Mouse (Mus musculus) neural tube, embryonic 15.5 days (tissue): ENCODE results near the gene Cort. TPM values are rescaled to one million over a fixed set of nuclear protein-coding genes. Genes with fewer than 3 reads are reported as not detected.

Source experiments
- ATAC-seq: fragments of 200-750 bp; cut with Nextera tagmentation; 2 replicates; pipeline ENCODE4 v1.8.0; 2017; ENCODE audit warnings: mild to moderate bottlenecking, moderate TSS enrichment, moderate library complexity; ENCODE audit not compliant: low FRiP score
- H3K27ac ChIP-seq: fragments of 300-500 bp; sonication (generic); replicated peaks from 2 replicates; pipeline ENCODE4 v1.5.1; 2015; ENCODE audit warnings: mild to moderate bottlenecking, inconsistent platforms
- H3K27me3 ChIP-seq: fragments of 300-500 bp; sonication (generic); replicated peaks from 2 replicates; pipeline ENCODE4 v1.6.1; 2015; ENCODE audit warnings: inconsistent platforms
- H3K36me3 ChIP-seq: fragments of 300-500 bp; sonication (generic); 2 replicates; pipeline ENCODE4 v1.6.1; 2015; ENCODE audit warnings: inconsistent platforms
- H3K4me1 ChIP-seq: fragments of 300-500 bp; sonication (generic); 2 replicates; pipeline ENCODE4 v1.6.1; 2015; ENCODE audit warnings: inconsistent platforms
- H3K4me2 ChIP-seq: fragments of 300-500 bp; sonication (generic); 2 replicates; pipeline ENCODE4 v1.6.1; 2015; ENCODE audit warnings: inconsistent platforms, mild to moderate bottlenecking, moderate library complexity
- H3K4me3 ChIP-seq: fragments of 300-500 bp; sonication (generic); replicated peaks from 2 replicates; pipeline ENCODE4 v1.5.1; 2015; ENCODE audit warnings: mild to moderate bottlenecking, inconsistent platforms
- H3K9ac ChIP-seq: fragments of 300-500 bp; sonication (generic); replicated peaks from 2 replicates; pipeline ENCODE4 v1.6.1; 2015; ENCODE audit warnings: mild to moderate bottlenecking, inconsistent platforms
- H3K9me3 ChIP-seq: fragments of 300-500 bp; sonication (generic); replicated peaks from 2 replicates; pipeline ENCODE4 v1.6.1; 2016; ENCODE audit warnings: inconsistent platforms
- WGBS: fragments of 180-500 bp; shearing (Covaris S2); methylation state at CpG from one replicate; pipeline ENCODE4 v1.1.7; 2015; ENCODE audit warnings: mixed read lengths; 5-methylcytosine and 5-hydroxymethylcytosine counted together
- polyA plus RNA-seq: library from polyadenylated mRNA; unstranded; fragments of >200 nt; fragmentation: Nextera tagmentation; extraction: Ambion mirVana; gene quantifications from 2 replicates; pipeline ENCODE4 v1.2.1, GENCODE M21; 2015

Cort gene
- polyA plus RNA-seq, 1 experiment from 2014 or later = not detected

DNA sequence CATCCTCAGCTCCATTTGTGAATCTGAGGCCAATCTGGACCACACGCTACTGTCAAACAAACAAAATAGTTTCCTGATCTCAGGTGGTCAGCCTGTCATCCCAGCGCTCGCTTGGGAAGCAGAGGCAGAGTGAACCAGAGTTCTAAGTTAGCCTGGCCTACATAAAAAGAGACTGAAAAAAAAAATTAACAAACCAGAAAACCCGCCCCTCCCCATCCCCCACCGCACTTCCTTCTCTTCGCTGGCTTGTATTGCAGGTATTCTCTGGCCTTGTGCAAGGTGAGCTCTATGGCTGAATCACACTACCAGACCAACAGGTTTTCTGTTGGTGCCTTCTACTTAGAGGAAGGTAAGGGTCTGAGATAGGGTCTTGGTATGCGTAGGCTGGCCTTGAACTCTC, 21.0 kb upstream of the Cort start:
- no peak for ATAC-seq
- 93% methylated on average over 7 of the region's 7 CpGs for WGBS
- H3K27me3 ChIP-seq = no peaks in the 10 kb centered on the region
- H3K36me3 ChIP-seq = peaks cover 35% of the 10 kb centered on the region
- 0 out of 2 replicates have a peak, but pooled peaks cover 3% of the 10 kb centered on the region for H3K4me1 ChIP-seq
- H3K27ac ChIP-seq = no peak overlapping the region
- no peak overlapping the region for H3K9ac ChIP-seq
- H3K9me3 ChIP-seq = no peaks in the 10 kb centered on the region
- no peak overlapping the region for H3K4me3 ChIP-seq
- no peak overlapping the region for H3K4me2 ChIP-seq

DNA sequence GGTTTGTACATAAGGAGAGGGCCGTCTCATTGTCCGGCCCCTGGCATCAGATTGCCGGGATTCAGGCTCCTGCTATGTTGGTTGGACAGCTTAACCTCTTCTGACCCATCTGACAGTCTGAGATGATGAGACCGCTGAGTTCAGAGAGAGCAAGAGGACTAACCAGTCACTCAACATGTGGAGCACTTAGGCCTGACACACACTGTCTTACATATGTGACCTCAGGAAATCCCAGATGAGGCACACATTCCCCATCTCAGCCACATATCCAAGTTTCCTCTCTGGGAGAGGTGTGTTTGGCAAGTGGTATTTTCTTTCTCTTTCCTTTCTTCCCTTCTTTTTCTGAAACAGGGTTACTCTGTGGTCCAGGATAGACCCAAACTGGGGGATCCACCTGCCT, 18.6 kb upstream of the Cort start:
- H3K4me2 ChIP-seq = no peak overlapping the region
- 91% methylated on average over 4 of the region's 4 CpGs for WGBS
- no peaks in the 10 kb centered on the region for H3K27me3 ChIP-seq
- H3K9ac ChIP-seq = no peak overlapping the region
- no peak for ATAC-seq
- H3K4me1 ChIP-seq = 0 out of 2 replicates have a peak, but pooled peaks cover 3% of the 10 kb centered on the region
- H3K4me3 ChIP-seq = no peak overlapping the region
- peaks cover 12% of the 10 kb centered on the region for H3K36me3 ChIP-seq
- no peaks in the 10 kb centered on the region for H3K9me3 ChIP-seq
- no peak overlapping the region for H3K27ac ChIP-seq

DNA sequence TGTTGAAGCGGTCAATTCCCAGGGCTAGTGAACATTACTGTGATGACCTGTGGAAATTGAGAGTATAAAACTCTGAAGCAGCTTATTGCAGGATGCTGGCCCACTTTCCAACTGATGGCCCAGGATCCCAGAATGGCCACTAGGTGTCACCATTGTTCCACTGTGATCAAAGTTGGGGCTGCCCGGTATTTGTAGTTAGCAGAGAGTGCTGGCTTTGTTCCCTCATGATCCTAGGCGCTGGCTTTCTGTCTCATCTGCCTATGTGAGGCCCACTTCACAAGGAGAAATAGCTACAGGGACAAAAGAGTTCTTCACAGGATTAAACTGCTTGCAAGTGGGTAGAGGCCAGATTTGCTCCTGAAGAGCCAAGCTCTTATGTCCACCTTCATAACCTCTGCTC, 17.9 kb upstream of the Cort start:
- WGBS = 4% methylated on average over 3 of the region's 3 CpGs
- no peak overlapping the region for H3K9ac ChIP-seq
- H3K27me3 ChIP-seq = no peaks in the 10 kb centered on the region
- no peak overlapping the region for H3K4me2 ChIP-seq
- ATAC-seq = peak; percentile 87
- H3K9me3 ChIP-seq = no peaks in the 10 kb centered on the region
- H3K4me1 ChIP-seq = 0 out of 2 replicates have a peak, but pooled peaks cover 3% of the 10 kb centered on the region
- H3K27ac ChIP-seq = 0 out of 2 replicates have a peak overlapping the region, but pooled peaks have one; percentile 37
- H3K4me3 ChIP-seq = no peak overlapping the region
- peaks cover 5% of the 10 kb centered on the region for H3K36me3 ChIP-seq

DNA sequence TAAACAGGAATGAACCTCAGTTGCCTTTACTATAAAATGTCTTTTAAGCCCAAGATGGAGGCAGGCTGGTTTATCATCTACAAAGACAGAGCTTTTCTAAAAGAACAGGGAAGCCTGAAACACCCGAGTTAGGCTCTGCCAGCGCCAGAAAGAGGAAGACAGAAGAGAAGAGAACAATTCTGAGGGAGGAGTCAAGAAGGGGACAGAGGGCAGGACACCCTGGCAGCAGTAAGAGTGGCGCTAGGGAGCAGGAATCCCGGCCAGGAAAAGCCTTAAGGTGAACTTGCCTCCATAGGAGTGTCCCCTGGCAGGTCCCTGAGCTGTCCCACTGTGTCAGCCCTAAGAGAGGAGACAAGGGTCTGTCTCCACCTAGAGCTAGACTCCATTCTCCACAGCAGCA, 17.0 kb upstream of the Cort start:
- 43% methylated on average over 4 of the region's 4 CpGs for WGBS
- Histone ChIP-seq H3K4me1 (0 out of 2 replicates have a peak, but pooled peaks cover 3% of the 10 kb centered on the region), H3K4me2 (no peak overlapping the region), H3K36me3 (no peaks in the 10 kb centered on the region), H3K27me3 (no peaks in the 10 kb centered on the region), H3K9ac (no peak overlapping the region), H3K9me3 (no peaks in the 10 kb centered on the region), H3K27ac (no peak overlapping the region), H3K4me3 (no peak overlapping the region)
- ATAC-seq = no peak

DNA sequence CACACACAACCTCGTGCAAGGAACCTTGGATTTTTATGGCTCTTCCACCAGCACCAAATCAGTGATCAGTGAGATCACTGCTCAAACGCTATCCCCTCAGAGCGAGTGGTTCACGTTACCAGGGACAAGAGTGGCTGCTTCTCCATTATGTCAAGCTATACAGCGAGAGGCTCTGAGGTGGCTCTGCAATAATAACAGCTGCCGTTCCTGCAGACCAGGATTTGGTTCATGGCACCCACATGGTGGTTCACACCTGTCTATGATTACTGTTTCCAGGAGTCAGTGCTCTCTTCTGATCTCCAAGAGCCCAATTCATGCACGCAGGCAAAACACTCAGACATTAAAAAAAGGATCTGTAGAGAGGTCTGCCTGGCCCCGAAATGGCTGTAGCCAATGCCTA, 12.0 kb upstream of the Cort start:
- H3K9ac ChIP-seq = no peak overlapping the region
- 89% methylated on average over 8 of the region's 8 CpGs for WGBS

DNA sequence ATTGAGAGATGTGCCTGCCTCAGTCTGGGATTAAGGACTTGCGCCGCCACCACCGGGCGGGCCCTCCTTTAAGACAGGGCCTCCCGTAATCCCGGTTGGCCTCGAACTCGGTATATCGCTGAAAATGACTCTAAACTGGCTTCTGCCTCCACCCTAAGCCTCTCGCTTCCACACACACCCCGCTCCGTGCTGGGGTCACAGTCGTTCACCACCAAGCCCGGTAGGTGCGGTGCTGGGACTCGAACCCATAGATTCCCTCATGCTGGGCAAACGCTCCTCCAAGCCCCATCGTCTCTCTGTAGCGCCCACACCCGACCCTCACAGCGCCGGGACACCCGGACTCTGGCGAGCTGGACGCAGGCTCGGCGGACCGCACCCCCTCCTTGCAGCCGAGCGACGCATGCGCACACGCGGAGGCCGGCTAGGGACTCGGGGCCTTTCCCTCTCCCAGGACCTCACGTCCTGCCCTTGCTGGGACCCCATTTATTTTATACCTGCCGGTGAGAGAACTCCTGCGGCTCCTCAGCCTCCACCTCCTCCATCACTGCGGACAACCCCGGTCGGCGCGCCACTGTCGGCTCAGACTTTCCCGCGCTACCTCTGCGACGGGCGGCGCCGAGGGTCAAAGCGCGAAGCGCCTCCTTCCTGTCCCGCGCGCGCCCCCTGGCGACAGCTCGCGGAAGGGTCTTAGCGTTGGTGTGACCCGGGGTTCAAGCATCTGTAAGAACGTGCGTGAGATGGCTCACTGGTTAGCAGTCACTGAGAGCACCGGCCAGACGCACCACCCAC, 10.6 kb upstream of the Cort start, which contains the start of gene Cenps:
TSS of gene Cenps (minus strand) at position 648 of the 789 bp plus-strand sequence.
- Histone ChIP-seq H3K36me3 (no peaks in the 10 kb centered on the region), H3K4me2 (peak within 1 kb of the TSS; percentile 77), H3K9me3 (no peaks in the 10 kb centered on the region), H3K27ac (peak within 1 kb of the TSS; percentile 81), H3K9ac (peak within 1 kb of the TSS; percentile 70), H3K4me3 (peak within 1 kb of the TSS; percentile 77), H3K4me1 (peaks cover 9% of the 10 kb centered on the region), H3K27me3 (no peaks in the 10 kb centered on the region)
- ATAC-seq = peak; percentile 91
- under 1% methylated on average over 68 of the region's 68 CpGs for WGBS

More for the DNA sequence above, 12.0 kb upstream of the Cort start:
- Histone ChIP-seq H3K9me3 (no peaks in the 10 kb centered on the region), H3K27ac (no peak overlapping the region), H3K4me2 (no peak overlapping the region), H3K27me3 (no peaks in the 10 kb centered on the region), H3K4me1 (peaks cover 9% of the 10 kb centered on the region), H3K36me3 (no peaks in the 10 kb centered on the region), H3K4me3 (no peak overlapping the region)
- ATAC-seq = no peak

DNA sequence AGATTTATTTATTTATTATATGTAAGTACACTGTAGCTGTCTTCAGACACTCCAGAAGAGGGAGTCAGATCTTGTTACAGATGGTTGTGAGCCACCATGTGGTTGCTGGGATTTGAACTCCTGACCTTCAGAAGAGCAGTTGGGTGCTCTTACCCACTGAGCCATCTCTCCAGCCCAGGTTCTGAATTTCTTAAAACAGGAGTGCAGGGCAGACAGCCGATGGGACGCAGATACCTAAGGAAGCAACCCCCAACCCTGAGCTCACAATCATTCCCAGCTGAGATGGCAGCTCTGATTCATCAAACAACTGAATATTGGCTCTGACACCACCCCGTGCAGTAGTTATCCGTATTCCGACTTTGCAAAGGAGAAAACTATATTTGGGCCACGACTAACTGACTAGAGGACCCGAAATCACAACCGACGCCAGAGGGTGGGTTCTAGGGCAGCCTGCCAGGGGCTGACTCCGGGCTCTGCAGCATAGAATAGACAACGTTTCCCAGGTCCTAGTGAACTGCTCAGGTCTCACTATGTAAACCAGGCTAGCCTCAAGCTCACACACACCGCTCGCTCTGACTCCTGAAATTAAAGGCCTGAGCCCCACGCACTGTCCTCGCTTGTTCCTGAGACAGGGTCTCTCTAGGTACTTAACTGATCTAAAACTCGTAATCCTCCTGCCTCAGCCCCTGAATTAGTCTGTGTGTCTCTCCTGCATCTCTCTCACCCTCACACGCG, 9.7 kb upstream of the Cort start:
- Histone ChIP-seq H3K4me2 (peak overlapping the region; percentile 77), H3K4me3 (peak overlapping the region; percentile 77), H3K27me3 (no peaks in the 10 kb centered on the region), H3K9ac (peak overlapping the region; percentile 70), H3K36me3 (peaks cover 5% of the 10 kb centered on the region; the same call in 1 of the 2 replicates), H3K9me3 (no peaks in the 10 kb centered on the region), H3K4me1 (peaks cover 9% of the 10 kb centered on the region), H3K27ac (peak overlapping the region; percentile 81; the same call in 1 of the 2 replicates)
- 71% methylated on average over 18 of the region's 18 CpGs for WGBS
- 0 out of 2 replicates have a peak, but pooled peaks have one; percentile 2 for ATAC-seq

DNA sequence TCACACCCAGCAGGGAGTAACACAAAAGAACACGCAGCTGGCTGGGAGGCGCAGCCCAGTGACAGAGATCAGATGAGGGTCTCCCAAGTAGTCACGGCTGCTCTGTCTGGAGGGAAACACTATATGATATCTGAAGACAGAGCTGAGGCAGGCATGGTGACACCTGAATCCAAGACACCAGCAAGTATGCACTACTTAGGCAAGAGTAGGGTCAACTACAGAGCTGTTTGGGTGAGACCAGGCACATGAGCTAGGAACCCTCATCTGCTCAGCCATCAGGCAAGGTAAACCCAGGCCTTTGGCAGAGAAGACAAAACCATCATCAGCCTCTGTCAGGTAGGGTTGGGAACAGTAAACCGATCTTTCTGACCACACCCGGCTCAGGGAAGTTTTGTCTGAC, 6.8 kb upstream of the Cort start:
- H3K9me3 ChIP-seq = no peaks in the 10 kb centered on the region
- WGBS = 68% methylated on average over 5 of the region's 5 CpGs
- H3K36me3 ChIP-seq = peaks cover 10% of the 10 kb centered on the region
- ATAC-seq = no peak
- H3K9ac ChIP-seq = no peak overlapping the region
- no peak overlapping the region for H3K4me3 ChIP-seq
- no peak overlapping the region for H3K4me2 ChIP-seq
- H3K4me1 ChIP-seq = peaks cover 9% of the 10 kb centered on the region
- H3K27ac ChIP-seq = no peak overlapping the region
- no peaks in the 10 kb centered on the region for H3K27me3 ChIP-seq

DNA sequence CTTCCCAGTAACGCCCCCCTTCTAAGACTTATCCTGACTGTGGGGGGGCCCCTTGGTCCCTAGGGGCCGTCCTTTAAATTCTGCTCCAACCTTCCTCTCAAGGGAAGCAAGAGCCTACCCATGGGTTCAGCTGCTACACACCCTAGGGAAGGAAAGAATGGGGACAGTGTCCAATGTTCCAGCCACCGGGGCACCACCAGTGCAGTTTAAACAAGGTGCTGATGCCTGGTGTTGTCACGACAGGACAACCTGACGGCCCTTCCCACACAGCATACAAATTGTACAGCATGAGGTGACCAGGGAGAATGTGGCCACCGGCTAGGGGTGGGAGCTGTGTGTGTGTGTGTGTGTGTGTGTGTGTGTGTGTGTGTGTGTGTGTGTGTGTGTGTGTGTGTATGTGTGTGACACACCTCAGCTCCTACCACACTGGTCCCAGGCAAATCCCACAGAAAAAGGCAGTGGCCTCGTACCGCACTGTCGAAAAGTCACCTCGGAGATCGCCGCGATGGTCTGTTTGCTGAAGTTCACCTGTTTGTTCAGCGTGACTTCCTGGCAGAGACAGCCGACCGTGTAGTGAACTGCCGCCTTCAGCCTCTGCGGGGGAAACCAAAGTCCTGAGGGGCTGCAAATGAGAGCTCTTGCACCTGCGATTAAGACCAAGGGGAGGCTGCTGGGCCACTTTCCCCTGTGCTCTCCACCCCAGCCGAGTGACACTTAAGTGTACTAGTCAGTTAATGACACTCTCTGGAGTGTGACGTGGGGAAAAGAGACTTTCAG, 5.4 kb upstream of the Cort start:
- Histone ChIP-seq H3K4me2 (no peak overlapping the region), H3K27ac (no peak overlapping the region), H3K4me3 (no peak overlapping the region), H3K27me3 (no peaks in the 10 kb centered on the region), H3K4me1 (peaks cover 8% of the 10 kb centered on the region), H3K9me3 (no peaks in the 10 kb centered on the region), H3K9ac (no peak overlapping the region), H3K36me3 (peaks cover 13% of the 10 kb centered on the region)
- ATAC-seq = no peak
- WGBS = 83% methylated on average over 21 of the region's 21 CpGs

DNA sequence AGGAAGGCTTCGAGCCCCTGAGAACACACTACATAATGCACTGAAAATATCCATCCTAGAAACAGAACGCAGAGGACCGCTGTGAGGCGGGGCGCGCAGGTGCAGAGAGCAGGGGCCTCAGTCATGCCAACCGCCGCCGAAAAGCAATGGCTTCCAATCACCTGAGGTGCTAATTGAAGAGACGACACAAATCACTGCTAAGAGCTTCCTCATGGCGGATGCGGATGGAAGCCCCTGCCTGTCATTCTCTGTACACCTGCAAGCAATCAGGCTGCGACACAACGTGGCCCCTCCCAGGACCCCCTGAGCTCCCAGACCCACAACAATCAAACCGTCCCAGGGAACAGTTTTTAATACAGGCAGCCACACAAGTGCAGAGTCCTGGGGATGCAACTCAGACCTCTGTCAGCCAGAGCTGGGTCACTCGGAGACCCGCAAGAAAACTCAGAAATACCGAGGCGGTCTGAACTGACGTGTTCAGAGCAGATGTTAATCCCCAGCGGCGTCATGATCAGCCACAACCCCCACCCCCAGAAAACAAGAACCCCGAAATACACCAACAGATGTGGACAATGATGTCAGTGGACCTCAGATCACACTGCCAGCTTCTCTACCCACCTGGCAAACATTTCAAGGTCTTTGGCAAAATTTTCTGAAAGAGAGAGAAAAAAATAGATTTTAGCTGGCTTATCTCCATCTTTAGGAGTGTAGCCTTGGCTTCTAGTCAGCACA, 4.6 kb upstream of the Cort start:
- ATAC-seq = no peak
- Histone ChIP-seq H3K4me1 (peaks cover under 1% of the 10 kb centered on the region), H3K36me3 (peaks cover 13% of the 10 kb centered on the region), H3K4me2 (no peak overlapping the region), H3K27ac (no peak overlapping the region), H3K27me3 (no peaks in the 10 kb centered on the region), H3K4me3 (no peak overlapping the region), H3K9ac (no peak overlapping the region), H3K9me3 (no peaks in the 10 kb centered on the region)
- 86% methylated on average over 23 of the region's 23 CpGs for WGBS

DNA sequence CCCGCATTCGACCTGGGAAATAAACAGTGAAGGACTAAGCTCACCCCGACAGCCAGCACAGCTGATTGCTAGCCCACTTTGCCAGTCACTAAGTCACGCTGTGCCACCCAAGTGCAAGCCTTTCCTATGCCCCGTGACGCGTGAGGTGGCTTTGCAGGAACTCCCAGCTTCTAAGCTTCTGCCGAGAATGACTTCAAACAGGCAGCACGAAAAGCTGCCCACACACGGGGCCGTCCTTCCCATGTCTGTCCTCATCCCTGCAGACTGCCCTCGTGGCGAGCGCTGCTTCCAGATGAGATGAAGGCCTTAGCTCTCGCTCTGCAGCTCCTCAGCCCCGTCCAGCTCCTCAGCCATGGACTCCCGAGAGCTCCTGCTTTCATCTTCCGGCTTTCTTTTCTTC, 1.9 kb upstream of the Cort start:
- Histone ChIP-seq H3K9ac (no peak overlapping the region), H3K36me3 (peaks cover 13% of the 10 kb centered on the region), H3K4me3 (no peak overlapping the region), H3K4me1 (no peaks in the 10 kb centered on the region), H3K9me3 (no peaks in the 10 kb centered on the region), H3K27ac (no peak overlapping the region), H3K4me2 (no peak overlapping the region), H3K27me3 (no peaks in the 10 kb centered on the region)
- WGBS = 88% methylated on average over 18 of the region's 18 CpGs
- no peak for ATAC-seq
